Mouse (Mus musculus) intestine, postnatal 0 days (tissue): ENCODE data around the gene Vegfa. TPM values are rescaled to one million over a fixed set of nuclear protein-coding genes. Genes with fewer than 3 reads are reported as not detected.

Experiments
- ATAC-seq: fragments of 200-750 bp; cut with Nextera tagmentation; 2 replicates; pipeline ENCODE4 v1.8.0; 2017; ENCODE audit warnings: mild to moderate bottlenecking, moderate TSS enrichment, moderate library complexity
- H3K27ac ChIP-seq: fragments of 300-500 bp; sonication (generic); 2 replicates; pipeline ENCODE4 v1.5.1; 2014; ENCODE audit warnings: mild to moderate bottlenecking, low read depth, low read length, moderate library complexity
- H3K27me3 ChIP-seq: fragments of 300-500 bp; sonication (generic); replicated peaks from 2 replicates; pipeline ENCODE4 v1.6.1; 2014; ENCODE audit warnings: low read length, mixed read lengths; ENCODE audit not compliant: control insufficient read depth, insufficient read depth
- H3K36me3 ChIP-seq: fragments of 300-500 bp; sonication (generic); 2 replicates; pipeline ENCODE4 v1.6.1; 2014; ENCODE audit warnings: mild to moderate bottlenecking, moderate library complexity; ENCODE audit not compliant: control insufficient read depth, insufficient read depth
- H3K4me1 ChIP-seq: fragments of 300-500 bp; sonication (generic); replicated peaks from 2 replicates; pipeline ENCODE4 v1.6.1; 2014; ENCODE audit warnings: antibody characterized with exemption, low read length, mixed read lengths; ENCODE audit not compliant: control insufficient read depth, insufficient read depth
- H3K4me2 ChIP-seq: fragments of 300-500 bp; sonication (generic); replicated peaks from 2 replicates; pipeline ENCODE4 v1.6.1; 2014; ENCODE audit warnings: low read depth, mild to moderate bottlenecking, moderate library complexity
- H3K4me3 ChIP-seq: fragments of 300-500 bp; sonication (generic); 2 replicates; pipeline ENCODE4 v1.5.1; 2014; ENCODE audit warnings: low read depth, low read length
- H3K9ac ChIP-seq: fragments of 300-500 bp; sonication (generic); 2 replicates; pipeline ENCODE4 v1.6.1; 2014; ENCODE audit warnings: mild to moderate bottlenecking, low read depth, low read length
- H3K9me3 ChIP-seq: fragments of 300-500 bp; sonication (generic); 2 replicates; pipeline ENCODE4 v1.6.1; 2016; ENCODE audit warnings: mixed run types; ENCODE audit not compliant: control insufficient read depth
- CTCF ChIP-seq: sonication (generic); IDR thresholded peaks from 2 replicates; pipeline ENCODE4 v1.5.1; 2016; ENCODE audit warnings: low read depth, mild to moderate bottlenecking, control low read depth, antibody characterized with exemption, moderate library complexity
- WGBS: fragments of 180-500 bp; shearing (Covaris S2); extraction: QIAGEN DNeasy Blood & Tissue Kit; methylation state at CpG from one replicate; pipeline ENCODE4 v1.1.7; 2014; 5-methylcytosine and 5-hydroxymethylcytosine counted together
- polyA plus RNA-seq: library from polyadenylated mRNA; unstranded; fragments of >200 nt; fragmentation: Nextera tagmentation; extraction: Ambion mirVana; gene quantifications from 2 replicates; pipeline ENCODE4 v1.2.1, GENCODE M21; 2015

Vegfa gene
- polyA plus RNA-seq, 1 experiment from 2014 or later = 5.9 TPM

GRCm38 (mm10) chr17:46021173-46021572 is 11.0 kb downstream of the Vegfa start:
- Histone ChIP-seq H3K9ac (no peak overlapping the region), H3K4me3 (no peak overlapping the region), H3K27me3 (no peaks in the 10 kb centered on the region), H3K27ac (peak overlapping the region; percentile 21; the same call in 1 of the 2 replicates), H3K36me3 (peaks cover 92% of the 10 kb centered on the region), H3K4me1 (no peaks in the 10 kb centered on the region; the same call in 1 of the 2 replicates), H3K9me3 (no peaks in the 10 kb centered on the region), H3K4me2 (no peak overlapping the region)
- no peak for ATAC-seq
- TF ChIP-seq CTCF = no peak
- WGBS = 87% methylated on average over 7 of the region's 7 CpGs

- no peak for ATAC-seq
- WGBS = 67% methylated on average over 7 of the region's 7 CpGs
These were observed 11.6 kb downstream of the Vegfa start for GRCm38 (mm10) chr17:46020579-46020978.

GRCm38 (mm10) chr17:46018736-46019004 is 13.5 kb downstream of the Vegfa start:
- peaks cover 72% of the 10 kb centered on the region for H3K36me3 ChIP-seq
- no peak for TF ChIP-seq CTCF
- ATAC-seq = no peak
- 98% methylated on average over 10 of the region's 10 CpGs for WGBS
- H3K9me3 ChIP-seq = no peaks in the 10 kb centered on the region
- H3K4me1 ChIP-seq = no peaks in the 10 kb centered on the region
- H3K4me3 ChIP-seq = no peak overlapping the region
- H3K27me3 ChIP-seq = no peaks in the 10 kb centered on the region
- no peak overlapping the region for H3K9ac ChIP-seq
- H3K27ac ChIP-seq = no peak overlapping the region
- no peak overlapping the region for H3K4me2 ChIP-seq

More at GRCm38 (mm10) chr17:46020579-46020978, 11.6 kb downstream of the Vegfa start:
- no peaks in the 10 kb centered on the region for H3K4me1 ChIP-seq
- peak overlapping the region; percentile 28; the same call in 1 of the 2 replicates for H3K27ac ChIP-seq
- no peak overlapping the region for H3K4me2 ChIP-seq
- no peak overlapping the region for H3K9ac ChIP-seq
- no peak overlapping the region for H3K4me3 ChIP-seq
- peaks cover 91% of the 10 kb centered on the region for H3K36me3 ChIP-seq
- no peaks in the 10 kb centered on the region for H3K27me3 ChIP-seq
- no peaks in the 10 kb centered on the region for H3K9me3 ChIP-seq
- TF ChIP-seq CTCF = 0 out of 2 replicates have a peak, but pooled peaks have one; percentile 15

- H3K9me3 ChIP-seq = no peaks in the 10 kb centered on the region
- no peak for TF ChIP-seq CTCF
- ATAC-seq = 0 out of 2 replicates have a peak, but pooled peaks have one; percentile 12
- no peak overlapping the region for H3K4me3 ChIP-seq
- peak overlapping the region; percentile 54 for H3K27ac ChIP-seq
- H3K9ac ChIP-seq = no peak overlapping the region
- no peaks in the 10 kb centered on the region for H3K27me3 ChIP-seq
- H3K4me2 ChIP-seq = no peak overlapping the region
- H3K4me1 ChIP-seq = no peaks in the 10 kb centered on the region
- peaks cover 67% of the 10 kb centered on the region for H3K36me3 ChIP-seq
- WGBS = 76% methylated on average over 24 of the region's 24 CpGs
These were observed 14.0 kb downstream of the Vegfa start for GRCm38 (mm10) chr17:46017946-46018735.

- Histone ChIP-seq H3K4me3 (no peak overlapping the region), H3K9me3 (no peaks in the 10 kb centered on the region), H3K27ac (no peak overlapping the region), H3K4me1 (no peaks in the 10 kb centered on the region), H3K27me3 (no peaks in the 10 kb centered on the region), H3K36me3 (peaks cover 51% of the 10 kb centered on the region), H3K9ac (no peak overlapping the region), H3K4me2 (no peak overlapping the region)
- no peak for ATAC-seq
- no peak for TF ChIP-seq CTCF
- 92% methylated on average over 5 of the region's 5 CpGs for WGBS
These were observed 15.6 kb downstream of the Vegfa start for GRCm38 (mm10) chr17:46016617-46017016.

- Histone ChIP-seq H3K36me3 (peaks cover 45% of the 10 kb centered on the region), H3K4me2 (no peak overlapping the region), H3K27ac (no peak overlapping the region), H3K4me1 (no peaks in the 10 kb centered on the region), H3K9ac (no peak overlapping the region), H3K27me3 (no peaks in the 10 kb centered on the region), H3K9me3 (no peaks in the 10 kb centered on the region), H3K4me3 (no peak overlapping the region)
- ATAC-seq = peak; percentile 32
- 86% methylated on average over 6 of the region's 6 CpGs for WGBS
- no peak for TF ChIP-seq CTCF
These were observed 16.2 kb downstream of the Vegfa start for GRCm38 (mm10) chr17:46015967-46016366.
